Mouse (Mus musculus) right cerebral cortex, adult 2 months (tissue): ENCODE data around the gene Ddx50.
"Not testable (repeated sequence)": the region's sequence is repeated elsewhere in the genome, so short reads cannot be mapped to it uniquely, and the experiment has no call there.

Experiments
- DNase-seq, 2 experiments: peaks; one replicate each; pipeline ENCODE4 v3.0.0; 2021 to 2022; ENCODE audit warnings: low spot score in 2 of 2

Ddx50 gene

GRCm38 (mm10) chr10:62601053-62601791, 49.8 kb downstream of the Ddx50 start:
- no peak for DNase-seq

GRCm38 (mm10) chr10:62600056-62600455, 51.0 kb downstream of the Ddx50 start:
- DNase-seq: no peak

GRCm38 (mm10) chr10:62599311-62599710, 51.7 kb downstream of the Ddx50 start:
- not testable (repeated sequence) for DNase-seq

- DNase-seq: no peak
Measured at GRCm38 (mm10) chr10:62592496-62592895, 58.5 kb downstream of the Ddx50 start.

- peak; percentile 96 to 98 for DNase-seq
Measured at GRCm38 (mm10) chr10:62590200-62590599, 60.8 kb downstream of the Ddx50 start.

- DNase-seq: no peak
Measured at GRCm38 (mm10) chr10:62588616-62589015, 62.4 kb downstream of the Ddx50 start.

- DNase-seq: no peak
Measured at GRCm38 (mm10) chr10:62583245-62583644, 67.8 kb downstream of the Ddx50 start.

GRCm38 (mm10) chr10:62582701-62583100, 68.3 kb downstream of the Ddx50 start:
- no peak for DNase-seq

- no peak for DNase-seq
Measured at GRCm38 (mm10) chr10:62582263-62582662, 68.8 kb downstream of the Ddx50 start.

GRCm38 (mm10) chr10:62579129-62579528, 71.9 kb downstream of the Ddx50 start:
- DNase-seq: not testable (repeated sequence)

- DNase-seq: peak; percentile 98 to 99
Measured at GRCm38 (mm10) chr10:62578338-62579100, 72.5 kb downstream of the Ddx50 start, which contains the start of gene Kif1bp. Gene Kif1bp, minus strand, starts transcription at chr10:62578457.

GRCm38 (mm10) chr10:62577673-62578337, 73.2 kb downstream of the Ddx50 start:
- DNase-seq: peak in 1 of 2 experiments; percentile 58

- DNase-seq: no peak
Measured at GRCm38 (mm10) chr10:62575001-62575400, 76.0 kb downstream of the Ddx50 start.

- DNase-seq: no peak
Measured at GRCm38 (mm10) chr10:62570126-62570871, 80.7 kb downstream of the Ddx50 start.

- no peak for DNase-seq
Measured at GRCm38 (mm10) chr10:62568861-62569260, 82.2 kb downstream of the Ddx50 start.
